Mouse (Mus musculus) midbrain, embryonic 12.5 days (tissue): Measurements from ENCODE around the gene Larp1. TPM values are rescaled to one million over a fixed set of nuclear protein-coding genes. Genes with fewer than 3 reads are reported as not detected.

ENCODE experiments used
- ATAC-seq: fragments of 200-750 bp; cut with Nextera tagmentation; 2 replicates; pipeline ENCODE4 v1.8.0; 2017; ENCODE audit warnings: low read depth, moderate TSS enrichment, moderate library complexity; ENCODE audit not compliant: low FRiP score
- H3K27ac ChIP-seq: fragments of 300-500 bp; sonication (generic); replicated peaks from 2 replicates; pipeline ENCODE4 v1.5.1; 2016; ENCODE audit warnings: mild to moderate bottlenecking
- H3K27me3 ChIP-seq: fragments of 300-500 bp; sonication (generic); 2 replicates; pipeline ENCODE4 v1.6.1; 2016; ENCODE audit warnings: mild to moderate bottlenecking
- H3K36me3 ChIP-seq: fragments of 300-500 bp; sonication (generic); 2 replicates; pipeline ENCODE4 v1.6.1; 2016
- H3K4me1 ChIP-seq: fragments of 300-500 bp; sonication (generic); 2 replicates; pipeline ENCODE4 v1.6.1; 2016
- H3K4me2 ChIP-seq: fragments of 300-500 bp; sonication (generic); replicated peaks from 2 replicates; pipeline ENCODE4 v1.6.1; 2016; ENCODE audit warnings: mild to moderate bottlenecking, moderate library complexity
- H3K4me3 ChIP-seq: fragments of 300-500 bp; sonication (generic); 2 replicates; pipeline ENCODE4 v1.5.1; 2016; ENCODE audit warnings: mild to moderate bottlenecking
- H3K9ac ChIP-seq: fragments of 300-500 bp; sonication (generic); replicated peaks from 2 replicates; pipeline ENCODE4 v1.6.1; 2016; ENCODE audit warnings: mild to moderate bottlenecking, moderate library complexity
- H3K9me3 ChIP-seq: fragments of 300-500 bp; sonication (generic); 2 replicates; pipeline ENCODE4 v1.6.1; 2016; ENCODE audit warnings: mild to moderate bottlenecking
- WGBS: fragments of 180-500 bp; shearing (Covaris S2); methylation state at CpG from one replicate; pipeline ENCODE4 v1.1.7; 2016; 5-methylcytosine and 5-hydroxymethylcytosine counted together
- polyA plus RNA-seq: library from polyadenylated mRNA; unstranded; fragments of >200 nt; fragmentation: Nextera tagmentation; extraction: Ambion mirVana; gene quantifications from 2 replicates; pipeline ENCODE4 v1.2.1, GENCODE M21; 2016

The Larp1 gene
- polyA plus RNA-seq, 1 experiment from 2014 or later, result 15.3 TPM

DNA sequence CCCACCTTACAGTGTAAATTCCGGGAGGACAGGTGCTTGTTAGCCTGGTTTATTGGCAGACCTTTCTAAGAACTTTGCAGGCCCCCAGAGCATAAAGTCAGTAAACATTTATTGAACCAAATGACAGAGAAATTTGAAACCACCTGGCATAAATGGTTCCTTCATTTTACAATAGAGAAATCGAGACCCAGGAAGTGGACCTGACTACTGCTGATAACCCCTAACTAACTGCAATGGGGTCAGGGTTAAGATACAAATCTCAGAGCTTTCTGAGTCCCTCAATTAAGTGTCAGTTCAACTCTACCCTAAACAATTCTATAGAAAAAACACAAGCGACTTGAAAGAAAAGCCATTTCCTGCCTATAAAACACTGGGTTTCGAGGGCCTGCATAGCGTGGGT, 851 bp upstream of the Larp1 start:
- H3K36me3 ChIP-seq, result no peaks in the 10 kb centered on the region
- peak overlapping the region; percentile 97 for H3K4me3 ChIP-seq
- no peak for ATAC-seq
- no peak overlapping the region; the same call in 1 of the 2 replicates for H3K27ac ChIP-seq
- 20% methylated on average over 5 of the region's 5 CpGs for WGBS
- no peaks in the 10 kb centered on the region for H3K9me3 ChIP-seq
- H3K9ac ChIP-seq, result peak overlapping the region; percentile 58
- peaks cover 25% of the 10 kb centered on the region for H3K4me1 ChIP-seq
- peak overlapping the region; percentile 79 for H3K4me2 ChIP-seq
- no peaks in the 10 kb centered on the region for H3K27me3 ChIP-seq

GRCm38 (mm10) chr11:58008437-58009050, 320 bp upstream of the Larp1 start:
- peak overlapping the region; percentile 95 for H3K9ac ChIP-seq
- no peaks in the 10 kb centered on the region for H3K9me3 ChIP-seq
- peaks cover 25% of the 10 kb centered on the region for H3K4me1 ChIP-seq
- H3K4me3 ChIP-seq, result peak overlapping the region; percentile 97
- WGBS, result under 1% methylated on average over 43 of the region's 74 CpGs
- peak overlapping the region; percentile 91 for H3K4me2 ChIP-seq
- ATAC-seq, result peak; percentile 93
- H3K27ac ChIP-seq, result peak overlapping the region; percentile 84
- H3K36me3 ChIP-seq, result no peaks in the 10 kb centered on the region
- no peaks in the 10 kb centered on the region for H3K27me3 ChIP-seq

DNA sequence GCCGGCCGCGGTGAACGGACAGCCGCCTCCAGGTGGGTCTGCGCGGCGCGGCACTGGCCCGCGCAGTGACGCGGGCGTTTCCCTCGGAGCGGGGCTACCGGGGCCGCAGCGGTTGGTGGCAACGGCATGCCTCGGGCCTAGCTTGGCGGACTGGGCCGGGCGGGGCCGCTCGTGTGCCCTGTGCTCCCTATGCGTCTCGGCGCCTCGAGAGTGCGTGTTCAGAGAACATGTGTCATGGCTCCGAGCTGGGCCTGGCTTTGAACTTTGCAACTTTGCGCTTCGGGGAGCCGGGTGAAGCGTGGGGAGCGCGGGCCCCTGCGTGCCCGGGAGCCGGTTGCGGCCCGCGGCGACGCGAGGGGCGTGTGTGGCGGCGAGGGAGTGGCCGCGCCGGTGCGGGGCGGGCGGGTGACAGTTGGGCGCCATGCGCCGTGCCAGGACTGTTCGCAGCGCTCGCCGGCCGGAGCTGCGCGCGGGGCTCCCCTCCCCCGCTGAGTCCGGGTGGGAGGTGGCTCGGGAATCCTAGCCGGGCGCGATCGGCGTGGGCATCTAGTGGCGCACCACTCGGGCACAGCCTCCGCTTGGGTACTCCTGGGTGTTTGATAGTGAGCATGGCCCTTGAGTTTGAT, 765 bp downstream of the Larp1 start:
- Histone ChIP-seq H3K27ac (peak overlapping the region; percentile 84), H3K4me1 (peaks cover 25% of the 10 kb centered on the region), H3K36me3 (no peaks in the 10 kb centered on the region), H3K4me3 (peak overlapping the region; percentile 97), H3K9me3 (no peaks in the 10 kb centered on the region), H3K27me3 (no peaks in the 10 kb centered on the region), H3K9ac (peak overlapping the region; percentile 95), H3K4me2 (peak overlapping the region; percentile 91)
- WGBS, result under 1% methylated on average over 75 of the region's 78 CpGs
- ATAC-seq, result peak; percentile 57

DNA sequence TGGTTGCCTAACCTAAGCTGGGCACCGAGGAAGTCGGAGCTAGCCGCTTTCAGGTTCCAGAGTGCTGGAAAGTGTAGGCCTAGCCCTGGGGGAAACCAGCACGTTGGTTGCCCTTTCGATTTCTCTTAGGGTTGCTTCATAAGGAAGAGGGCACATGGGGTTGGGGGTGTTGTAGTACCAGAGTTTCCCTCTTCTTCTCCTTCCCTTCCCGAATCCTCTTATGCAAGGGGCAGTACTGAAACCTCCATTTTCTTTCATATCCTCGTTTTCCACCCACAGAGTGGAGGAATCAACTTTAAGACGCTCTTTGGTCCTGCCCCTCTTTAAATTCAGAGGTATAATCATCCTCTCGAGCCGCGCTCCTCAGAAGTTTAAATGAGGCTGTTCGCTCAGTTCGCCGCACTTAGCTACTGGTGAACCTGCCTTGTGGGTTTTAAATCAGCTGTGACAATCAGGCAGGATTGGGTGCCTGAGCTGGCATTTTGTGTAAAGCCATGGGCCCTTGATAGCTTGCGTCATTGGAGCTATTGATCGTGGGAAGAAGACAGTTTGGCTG, 1.4 kb downstream of the Larp1 start:
- H3K4me2 ChIP-seq, result peak overlapping the region; percentile 91
- no peak for ATAC-seq
- no peaks in the 10 kb centered on the region for H3K9me3 ChIP-seq
- no peaks in the 10 kb centered on the region for H3K27me3 ChIP-seq
- no peaks in the 10 kb centered on the region for H3K36me3 ChIP-seq
- H3K4me3 ChIP-seq, result peak overlapping the region; percentile 97
- H3K27ac ChIP-seq, result no peak overlapping the region
- H3K4me1 ChIP-seq, result peaks cover 25% of the 10 kb centered on the region
- 2% methylated on average over 16 of the region's 16 CpGs for WGBS
- peak overlapping the region; percentile 95 for H3K9ac ChIP-seq

- Histone ChIP-seq H3K9ac (no peak overlapping the region), H3K4me1 (peaks cover 26% of the 10 kb centered on the region), H3K4me2 (peak overlapping the region; percentile 91), H3K36me3 (no peaks in the 10 kb centered on the region), H3K9me3 (no peaks in the 10 kb centered on the region), H3K27ac (no peak overlapping the region), H3K4me3 (peak overlapping the region; percentile 97), H3K27me3 (no peaks in the 10 kb centered on the region)
- ATAC-seq, result no peak
- 46% methylated on average over 1 of the region's 1 CpGs for WGBS
Observed at GRCm38 (mm10) chr11:58010930-58011329, 2.1 kb downstream of the Larp1 start.

DNA sequence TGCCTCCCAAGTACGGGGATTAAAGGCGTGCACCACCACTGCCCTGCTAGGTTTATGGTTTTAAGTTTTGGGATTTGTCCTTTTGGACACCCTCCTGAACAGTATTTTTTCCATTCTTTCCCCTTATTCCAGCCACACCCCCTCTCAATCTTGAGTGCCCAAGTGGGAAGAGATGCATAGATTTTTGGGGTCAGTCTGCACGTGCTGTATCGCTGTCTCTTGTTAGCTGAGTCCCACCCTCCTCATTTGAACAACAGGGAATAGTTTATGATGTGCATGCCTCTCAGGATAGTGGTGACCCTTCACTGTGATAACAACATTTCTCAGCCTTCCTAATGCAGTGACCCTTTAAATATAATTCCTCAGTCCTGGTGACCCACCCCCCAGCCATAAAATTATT, 2.9 kb downstream of the Larp1 start:
- no peak for ATAC-seq
- Histone ChIP-seq H3K4me2 (peak overlapping the region; percentile 91; the same call in 1 of the 2 replicates), H3K9me3 (no peaks in the 10 kb centered on the region), H3K4me1 (peaks cover 33% of the 10 kb centered on the region), H3K36me3 (no peaks in the 10 kb centered on the region), H3K9ac (no peak overlapping the region), H3K27ac (no peak overlapping the region), H3K4me3 (no peak overlapping the region), H3K27me3 (no peaks in the 10 kb centered on the region)
- WGBS, result 80% methylated on average over 4 of the region's 4 CpGs

- Histone ChIP-seq H3K4me1 (peaks cover 40% of the 10 kb centered on the region), H3K9ac (no peak overlapping the region), H3K4me3 (no peak overlapping the region), H3K9me3 (no peaks in the 10 kb centered on the region), H3K36me3 (no peaks in the 10 kb centered on the region), H3K27ac (no peak overlapping the region), H3K27me3 (no peaks in the 10 kb centered on the region), H3K4me2 (no peak overlapping the region)
- 90% methylated on average over 1 of the region's 1 CpGs for WGBS
- no peak for ATAC-seq
Observed at GRCm38 (mm10) chr11:58012674-58013073, 3.8 kb downstream of the Larp1 start.

DNA sequence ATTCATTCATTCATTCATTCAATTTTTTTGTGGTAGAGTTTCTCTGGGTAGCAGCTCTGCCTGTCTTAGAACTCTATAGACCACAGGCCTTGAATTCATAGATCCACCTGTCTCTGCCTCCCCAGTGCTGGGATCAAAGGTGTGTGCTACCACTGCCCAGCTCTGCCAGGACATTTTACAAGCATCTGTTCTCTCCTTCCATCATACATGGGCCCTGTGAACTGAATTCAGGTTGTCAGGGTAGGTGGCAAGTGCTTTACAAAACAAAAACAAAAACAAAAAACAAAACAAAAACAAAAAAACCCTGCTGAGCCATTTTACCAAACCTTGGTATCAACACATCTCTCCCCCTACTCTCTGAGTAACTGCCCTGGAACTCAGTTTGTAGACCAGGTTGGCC, 4.2 kb downstream of the Larp1 start:
- ATAC-seq, result no peak

DNA sequence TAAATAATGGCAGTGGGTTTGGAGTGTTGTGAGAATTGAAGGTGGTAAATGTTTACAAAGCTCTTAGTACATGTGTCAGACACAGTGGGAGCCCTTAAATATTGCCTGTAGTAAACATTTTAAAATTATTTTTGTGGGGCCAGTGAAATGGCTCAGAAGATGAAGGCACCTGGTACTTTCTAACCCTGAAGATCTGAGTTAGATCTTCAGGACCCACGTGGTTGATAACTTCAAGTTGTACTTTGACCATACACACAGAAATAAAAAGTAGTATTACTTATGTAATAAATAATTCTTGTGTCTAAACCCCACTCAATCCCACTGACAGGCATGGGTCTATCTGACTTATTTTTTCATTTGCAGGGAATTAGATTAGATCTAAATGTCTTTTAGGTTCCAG, 5.7 kb downstream of the Larp1 start:
- H3K4me2 ChIP-seq, result no peak overlapping the region
- no peak for ATAC-seq
- no peaks in the 10 kb centered on the region for H3K9me3 ChIP-seq
- WGBS, result 88% methylated on average over 1 of the region's 1 CpGs
- no peak overlapping the region for H3K27ac ChIP-seq
- H3K27me3 ChIP-seq, result no peaks in the 10 kb centered on the region
- no peaks in the 10 kb centered on the region for H3K36me3 ChIP-seq
- no peak overlapping the region for H3K4me3 ChIP-seq
- H3K9ac ChIP-seq, result no peak overlapping the region
- peaks cover 34% of the 10 kb centered on the region for H3K4me1 ChIP-seq

More for the DNA sequence above, 4.2 kb downstream of the Larp1 start:
- Histone ChIP-seq H3K4me2 (no peak overlapping the region), H3K9me3 (no peaks in the 10 kb centered on the region), H3K9ac (no peak overlapping the region), H3K4me3 (no peak overlapping the region), H3K4me1 (peaks cover 37% of the 10 kb centered on the region), H3K27me3 (no peaks in the 10 kb centered on the region), H3K27ac (no peak overlapping the region), H3K36me3 (no peaks in the 10 kb centered on the region)

- Histone ChIP-seq H3K9ac (no peak overlapping the region), H3K36me3 (no peaks in the 10 kb centered on the region), H3K4me1 (peaks cover 31% of the 10 kb centered on the region), H3K4me3 (no peak overlapping the region), H3K27ac (no peak overlapping the region), H3K27me3 (no peaks in the 10 kb centered on the region), H3K9me3 (no peaks in the 10 kb centered on the region), H3K4me2 (no peak overlapping the region)
- no peak for ATAC-seq
- WGBS, result 75% methylated on average over 2 of the region's 2 CpGs
Observed at GRCm38 (mm10) chr11:58015339-58015738, 6.5 kb downstream of the Larp1 start.

- H3K4me1 ChIP-seq, result peaks cover 20% of the 10 kb centered on the region
- H3K9ac ChIP-seq, result no peak overlapping the region
- ATAC-seq, result no peak
- WGBS, result 60% methylated on average over 3 of the region's 3 CpGs
- no peak overlapping the region for H3K27ac ChIP-seq
- no peak overlapping the region for H3K4me2 ChIP-seq
- no peaks in the 10 kb centered on the region for H3K36me3 ChIP-seq
- no peaks in the 10 kb centered on the region for H3K9me3 ChIP-seq
- no peak overlapping the region for H3K4me3 ChIP-seq
- no peaks in the 10 kb centered on the region for H3K27me3 ChIP-seq
Observed at GRCm38 (mm10) chr11:58016371-58016770, 7.5 kb downstream of the Larp1 start.

- H3K9ac ChIP-seq, result no peak overlapping the region
Observed at GRCm38 (mm10) chr11:58017422-58017821, 8.6 kb downstream of the Larp1 start.

More at GRCm38 (mm10) chr11:58017422-58017821, 8.6 kb downstream of the Larp1 start:
- H3K4me3 ChIP-seq, result no peak overlapping the region
- H3K4me2 ChIP-seq, result no peak overlapping the region
- 89% methylated on average over 1 of the region's 1 CpGs for WGBS
- peaks cover 15% of the 10 kb centered on the region; the same call in 1 of the 2 replicates for H3K4me1 ChIP-seq
- no peaks in the 10 kb centered on the region for H3K36me3 ChIP-seq
- no peak for ATAC-seq
- H3K27ac ChIP-seq, result no peak overlapping the region
- no peaks in the 10 kb centered on the region for H3K27me3 ChIP-seq
- no peaks in the 10 kb centered on the region for H3K9me3 ChIP-seq
